Mouse (Mus musculus) gastrocnemius, postnatal 25 days (tissue): ENCODE measurements around the gene Zbtb18. TPM values are rescaled to one million over a fixed set of nuclear protein-coding genes. Genes with fewer than 3 reads are reported as not detected.

Source experiments
- DNase-seq: peaks from one replicate; pipeline ENCODE4 v3.0.0; 2022
- total RNA-seq, 2 experiments: library from RNA; stranded (reverse); gene quantifications; 1 replicate in 1 of 2; 2 replicates in 1 of 2; pipeline ENCODE4 v1.2.3; 2021

Gene Zbtb18
- total RNA-seq, 2 experiments from 2014 or later, result 75.6 to 95.6 TPM

GRCm38 (mm10) chr1:177479356-177480004, 37.3 kb downstream of the Zbtb18 start:
- no peak for DNase-seq

GRCm38 (mm10) chr1:177483612-177484011, 41.5 kb downstream of the Zbtb18 start:
- no peak for DNase-seq

GRCm38 (mm10) chr1:177484280-177484679, 42.1 kb downstream of the Zbtb18 start:
- DNase-seq, result no peak

- no peak for DNase-seq
These were observed 42.5 kb downstream of the Zbtb18 start for GRCm38 (mm10) chr1:177484680-177485079.

GRCm38 (mm10) chr1:177489844-177490243, 47.7 kb downstream of the Zbtb18 start:
- no peak for DNase-seq

GRCm38 (mm10) chr1:177490808-177491207, 48.7 kb downstream of the Zbtb18 start:
- DNase-seq, result no peak

- no peak for DNase-seq
These were observed 49.1 kb downstream of the Zbtb18 start for GRCm38 (mm10) chr1:177491280-177491679.

GRCm38 (mm10) chr1:177494306-177494705, 52.2 kb downstream of the Zbtb18 start:
- DNase-seq, result no peak

GRCm38 (mm10) chr1:177494913-177495542, 52.9 kb downstream of the Zbtb18 start:
- no peak for DNase-seq

Other genes starting within 250 kb of the Zbtb18 start
- 10 to 100 TPM; 10.4 to 14.0 TPM for gene Akt3, start 184.1 kb upstream of the Zbtb18 start, total RNA-seq